Mouse (Mus musculus): ENCODE measurements at regions not wholly inside any gene's neighbourhood (a gene's known extent, or its start where the extent isn't known, plus 50 kb on each side); places are given as distances from the start of the nearest gene placed in this dataset.
A peak's percentile ranks its signal among the peaks of the same experiment; 100 is the strongest.

DNA sequence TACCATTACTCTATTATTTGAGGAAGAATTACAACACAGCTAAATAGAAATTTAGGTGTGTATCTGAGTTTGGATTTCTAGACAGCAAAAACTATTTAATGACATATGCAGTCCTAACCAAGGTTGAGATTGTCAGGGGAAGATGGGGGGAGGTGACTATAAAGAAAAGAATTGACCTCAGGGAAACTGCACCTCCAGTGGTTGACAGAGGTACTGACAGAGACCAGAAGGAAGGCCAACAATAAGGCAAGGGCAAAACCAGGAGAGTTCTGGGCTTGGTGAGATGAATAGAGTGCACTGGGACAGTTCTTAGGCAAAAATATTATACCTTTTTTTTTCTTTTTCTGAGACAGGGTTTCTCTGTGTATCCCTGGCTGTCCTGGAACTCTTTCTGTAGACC lies 280.2 kb upstream of the Camk1g start:
- DNase-seq (ENCODE audit: low spot score in 2 of 2) = no peak

DNA sequence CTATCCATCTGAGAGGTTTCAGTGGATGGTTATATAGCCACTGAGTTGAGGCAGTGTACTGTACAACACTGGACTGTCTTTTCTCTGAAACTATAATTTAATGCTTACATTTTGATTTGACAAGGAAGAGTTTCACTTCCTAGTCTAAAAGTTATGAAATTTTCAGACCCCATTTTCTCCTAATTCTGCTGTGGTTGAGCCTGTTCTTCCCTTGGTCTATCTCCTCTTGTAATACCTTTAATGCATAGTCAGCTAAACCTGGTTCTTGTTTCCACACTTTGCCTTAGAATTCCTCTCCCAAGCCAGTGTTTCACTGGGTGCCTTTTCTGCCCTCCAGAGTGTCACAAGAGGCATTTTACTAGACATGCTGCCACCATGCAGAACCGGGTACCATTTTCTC lies 279.3 kb upstream of the Camk1g start:
- no peak for DNase-seq (ENCODE audit: low spot score in 2 of 2)

DNA sequence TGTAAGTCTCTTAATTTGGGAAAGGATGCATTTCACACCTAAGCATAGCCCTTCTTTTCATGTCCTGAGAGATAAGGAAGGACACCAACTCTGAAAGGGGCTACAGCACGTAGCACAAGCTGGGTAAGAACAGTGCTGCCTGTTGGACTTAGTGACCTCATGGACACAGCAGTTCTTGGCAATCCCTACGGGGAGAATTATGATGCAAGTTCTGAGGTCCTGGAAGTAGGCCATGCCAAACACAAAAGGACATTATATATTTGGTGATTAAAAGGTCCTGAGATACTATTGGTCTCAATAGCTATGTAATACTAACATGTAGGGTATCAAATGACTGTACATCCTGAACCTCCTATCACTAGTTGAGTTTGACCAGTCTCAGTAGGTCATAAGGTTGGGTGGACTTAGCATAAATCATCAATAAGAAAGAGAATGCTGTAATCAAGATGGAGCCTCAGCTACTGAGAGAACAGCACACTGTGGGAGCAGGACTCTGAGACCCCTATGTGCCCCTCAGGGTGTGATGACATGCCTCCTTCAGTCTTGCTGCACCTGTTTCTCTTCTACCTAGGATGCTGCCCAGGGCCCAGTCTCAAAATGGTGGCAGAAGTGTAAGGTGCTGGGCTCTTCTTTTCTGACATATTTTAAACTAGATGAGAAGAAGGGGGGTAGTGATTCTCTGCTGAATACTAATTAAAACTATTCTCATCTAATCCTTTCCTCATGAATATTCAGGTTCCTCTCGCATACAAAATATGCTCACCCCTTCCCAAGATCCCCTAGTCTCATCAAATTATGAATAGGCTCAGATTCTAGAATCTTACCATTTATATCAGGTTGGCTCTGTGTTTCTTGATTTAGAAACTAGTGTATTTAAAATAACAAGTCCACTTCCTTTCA lies 277.5 kb upstream of the Camk1g start:
- no peak for DNase-seq (ENCODE audit: low spot score in 2 of 2)

DNA sequence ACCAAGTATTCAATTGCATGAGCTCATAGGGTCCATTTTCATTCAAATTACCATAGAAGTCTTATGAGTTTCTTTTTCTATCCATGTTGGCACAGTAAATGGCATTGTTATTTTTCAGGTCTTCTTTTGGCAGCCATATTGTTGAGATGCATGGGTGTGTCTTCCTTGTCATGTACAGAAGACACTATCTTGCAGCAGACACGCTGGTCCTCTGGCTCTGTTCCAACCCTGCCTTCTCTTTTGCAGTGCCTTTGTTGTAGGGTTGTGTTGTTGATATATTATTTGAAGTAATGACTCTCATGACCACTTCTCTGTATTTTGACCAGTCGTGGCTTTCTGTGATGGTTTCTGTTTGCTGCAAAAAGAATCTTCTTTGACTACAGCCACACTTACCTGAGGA lies 274.4 kb upstream of the Camk1g start:
- DNase-seq (ENCODE audit: low spot score in 2 of 2) = no peak

DNA sequence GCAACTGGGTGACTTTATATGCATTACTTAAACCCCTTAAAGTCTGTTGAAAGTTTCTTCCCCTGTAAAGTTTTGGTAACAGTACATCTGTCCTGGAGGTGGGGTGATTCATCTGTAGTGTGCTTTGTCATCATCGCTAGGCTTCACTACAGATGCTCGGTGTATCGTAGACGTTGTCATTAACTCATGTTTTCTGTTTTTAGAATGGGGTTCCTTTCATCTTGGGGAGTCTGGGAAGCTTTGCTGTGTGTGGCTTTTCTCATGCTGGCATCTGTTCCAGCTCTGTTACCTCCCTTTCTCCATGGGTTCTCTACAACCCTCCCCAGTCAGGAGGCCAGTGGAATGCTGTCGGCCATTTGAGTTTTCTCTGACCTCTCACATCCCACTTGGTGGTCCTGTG lies 266.4 kb upstream of the Camk1g start:
- peak in 1 of 2 experiments; percentile 22 for DNase-seq (ENCODE audit: low spot score in 2 of 2)

DNA sequence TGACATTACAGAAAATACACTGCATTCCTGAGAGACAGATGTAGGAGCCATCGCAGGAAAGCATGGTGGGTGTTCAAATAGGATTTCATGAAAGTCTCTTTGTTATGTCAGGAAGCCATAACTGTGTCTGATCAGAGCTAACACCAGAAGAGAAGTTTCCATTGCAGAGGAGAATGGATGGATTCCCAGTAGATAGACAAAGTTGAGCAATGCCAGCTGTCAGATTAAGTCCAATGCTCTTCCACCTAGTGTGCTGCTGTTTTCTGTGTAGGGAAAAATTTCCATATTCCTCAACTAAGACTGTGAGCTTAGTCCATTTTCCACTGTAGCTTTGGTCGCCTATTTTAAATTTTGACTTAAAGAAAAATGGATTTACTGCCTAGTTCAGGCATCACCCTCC lies 262.0 kb upstream of the Camk1g start:
- no peak for DNase-seq (ENCODE audit: low spot score in 2 of 2)

DNA sequence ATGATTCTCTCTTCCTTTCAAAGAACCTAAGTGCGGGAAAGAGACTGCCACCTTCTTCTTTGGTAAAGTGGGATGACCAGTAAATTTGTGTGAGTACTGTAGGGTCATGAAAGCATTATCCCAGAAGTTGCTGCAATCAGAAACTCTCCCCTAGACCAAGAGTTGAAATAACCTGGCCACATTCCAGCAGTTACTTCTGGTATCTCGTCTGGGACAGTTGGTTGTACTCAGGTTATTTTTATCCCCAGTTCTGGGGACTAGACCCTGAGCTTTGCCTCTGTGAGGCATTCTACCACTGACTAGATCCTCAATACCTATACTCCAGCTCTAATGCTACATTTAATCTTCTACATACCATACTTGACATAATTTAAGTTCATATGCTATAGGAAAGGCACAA lies 259.8 kb upstream of the Camk1g start:
- DNase-seq (ENCODE audit: low spot score in 2 of 2) = no peak

DNA sequence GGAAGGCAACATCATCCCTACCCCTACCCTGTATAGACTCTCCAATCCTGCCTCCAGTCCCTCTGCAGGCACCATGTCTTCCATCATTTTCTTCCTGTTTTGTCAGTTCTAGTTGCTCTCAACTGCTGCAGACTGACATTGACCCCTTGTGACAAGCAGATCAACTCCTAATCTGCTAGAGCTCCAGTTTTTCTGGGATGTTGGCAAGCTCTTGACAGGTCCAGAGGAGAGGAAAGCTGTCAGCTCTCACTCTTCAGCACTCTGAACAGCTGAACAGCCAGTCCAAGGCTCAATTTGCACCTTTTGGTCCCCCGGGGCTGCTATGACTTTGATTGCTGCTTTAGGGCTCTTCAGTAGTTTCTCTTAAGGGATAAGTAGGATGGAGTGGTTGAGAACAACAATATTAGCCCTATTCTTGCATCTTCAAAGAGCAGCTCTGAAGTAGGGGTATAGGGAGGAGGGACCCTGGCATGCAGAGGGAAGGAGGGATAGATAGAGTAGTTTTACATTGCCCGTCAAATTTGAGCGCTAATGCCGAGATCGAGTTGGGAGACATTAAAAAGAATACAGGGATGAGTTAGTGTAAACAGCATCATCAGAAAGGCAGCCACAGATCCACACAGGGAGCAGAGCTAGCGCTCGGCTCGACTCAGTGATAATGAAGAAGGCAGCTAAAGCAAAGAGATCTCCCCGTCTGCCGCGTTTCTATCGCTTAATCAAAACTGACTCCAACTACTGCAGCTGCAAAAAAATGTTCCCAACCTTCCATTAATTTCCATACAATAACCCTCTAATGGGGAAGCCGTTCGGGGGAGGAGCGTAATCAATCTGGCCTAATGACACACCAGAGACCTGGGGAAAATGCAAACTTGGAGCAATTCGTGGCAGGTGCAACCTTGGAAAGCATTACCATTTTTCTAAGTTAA lies 257.1 kb upstream of the Camk1g start:
- peak in 1 of 2 experiments; percentile 9 for DNase-seq (ENCODE audit: low spot score in 2 of 2)

DNA sequence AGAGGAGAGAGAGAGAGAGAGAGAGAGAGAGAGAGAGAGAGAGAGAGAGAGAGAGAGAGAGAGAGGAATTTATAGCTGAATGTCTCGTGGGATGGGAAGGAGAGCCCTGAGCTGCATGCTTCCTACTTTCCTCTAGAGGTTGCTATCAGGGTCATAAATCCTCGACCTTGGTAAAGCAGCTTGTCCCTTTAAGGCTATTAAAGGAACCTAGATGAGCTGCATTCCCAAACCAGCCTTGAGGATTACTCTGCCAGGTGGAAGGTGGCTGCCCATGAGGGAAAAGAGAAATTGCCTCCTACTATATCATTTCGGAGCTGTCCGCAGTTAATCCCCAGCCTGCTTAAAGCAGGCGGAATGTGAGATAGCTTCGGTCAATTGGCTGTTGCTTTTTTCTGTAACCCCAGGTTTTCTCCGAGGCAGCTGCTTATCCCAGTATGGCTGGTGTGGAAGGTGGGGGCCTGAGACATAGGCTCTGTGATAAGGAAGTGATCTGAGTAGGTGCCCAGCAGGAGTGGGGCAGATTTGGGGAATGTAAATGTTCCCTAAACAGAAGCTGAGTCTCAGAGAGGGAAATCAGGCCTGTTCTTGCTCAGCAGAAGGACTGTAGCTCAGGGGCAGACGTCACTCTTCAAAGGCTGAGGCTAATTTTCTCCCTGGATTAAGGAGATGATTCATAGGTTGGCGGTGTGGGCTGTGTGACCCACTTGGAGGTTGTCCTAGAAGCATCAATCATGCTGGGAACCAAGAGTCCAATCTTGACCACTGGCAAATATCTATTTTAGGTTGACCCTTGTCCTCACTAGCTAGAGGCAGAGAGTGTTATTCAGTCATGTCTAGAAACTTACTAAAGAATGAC lies 255.2 kb upstream of the Camk1g start:
- no peak for DNase-seq (ENCODE audit: low spot score in 2 of 2)

DNA sequence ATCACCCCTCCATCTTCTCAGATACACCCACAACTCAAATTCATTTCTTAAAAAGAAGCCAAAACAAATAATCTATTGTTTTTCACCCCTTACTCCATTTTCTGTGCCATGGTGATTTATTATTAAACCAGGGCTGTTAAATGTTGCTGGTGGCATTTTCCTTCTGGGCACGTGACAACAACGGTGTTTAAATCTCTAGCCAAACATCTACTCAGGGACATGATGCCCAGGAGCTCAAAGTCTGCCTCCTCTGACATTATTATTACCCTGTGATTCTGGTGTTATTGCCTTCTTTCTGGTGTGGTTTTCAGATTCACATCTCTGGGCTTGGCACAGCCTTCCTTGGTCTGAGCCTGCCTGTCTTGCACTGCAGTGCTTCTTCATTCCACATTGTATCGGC lies 253.5 kb upstream of the Camk1g start:
- no peak for DNase-seq (ENCODE audit: low spot score in 2 of 2)

DNA sequence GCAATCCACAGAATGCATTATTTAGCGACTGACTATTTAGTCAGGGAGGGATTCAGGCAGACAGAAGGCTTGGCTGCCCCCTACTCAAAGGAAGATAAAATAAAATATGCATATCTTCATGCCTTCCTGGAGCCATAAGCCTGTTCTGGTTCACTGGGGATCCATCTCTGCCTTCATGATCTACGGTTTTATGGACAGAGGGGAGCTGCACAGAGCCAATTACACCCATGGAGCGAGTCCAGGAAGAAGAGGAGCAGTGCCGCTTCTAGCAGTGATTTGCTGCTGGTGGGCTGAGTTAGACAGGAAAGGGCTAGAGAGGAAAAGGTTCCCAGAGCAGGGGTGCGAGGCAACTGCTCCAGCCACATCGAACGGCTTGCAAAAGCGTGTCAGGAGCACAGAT lies 248.2 kb upstream of the Camk1g start:
- no peak for DNase-seq (ENCODE audit: low spot score in 2 of 2)

DNA sequence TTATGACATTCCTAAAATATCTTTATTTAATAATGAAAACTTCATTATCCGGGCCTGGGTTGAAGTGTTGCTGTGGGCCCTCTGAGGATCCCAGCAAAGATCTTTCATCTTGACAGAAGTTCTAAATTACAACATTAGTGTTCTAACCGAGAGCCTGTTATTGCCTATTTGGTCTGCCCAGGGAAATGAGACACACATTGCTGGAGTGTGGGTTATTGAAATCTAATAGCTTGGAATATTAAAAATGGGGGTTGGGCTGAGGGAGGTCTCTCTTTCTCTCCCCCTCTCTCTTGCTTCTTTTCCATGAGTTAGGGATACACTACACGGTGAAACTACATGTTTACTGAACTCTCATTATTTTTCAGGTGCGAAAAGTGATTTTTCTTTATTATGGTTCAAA lies 240.4 kb upstream of the Camk1g start:
- DNase-seq (ENCODE audit: low spot score in 2 of 2) = no peak

DNA sequence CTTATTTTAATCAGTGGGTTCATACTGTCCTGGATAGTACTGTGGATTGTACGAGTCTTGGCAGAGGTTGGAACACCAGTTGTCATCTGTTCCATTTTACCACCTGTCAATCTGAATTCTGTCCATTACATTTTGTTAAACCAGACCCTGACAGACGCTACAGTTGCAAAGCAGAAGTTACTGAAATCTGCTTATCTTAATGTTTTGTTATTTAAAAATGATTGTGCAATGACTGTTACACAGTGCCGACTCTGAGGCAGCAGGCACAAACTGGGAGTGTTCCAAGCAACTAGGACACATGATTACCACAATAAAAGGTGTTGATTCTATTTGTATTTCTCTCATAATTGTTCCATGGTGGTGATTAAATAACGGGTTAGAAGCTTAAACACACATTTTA lies 229.8 kb upstream of the Camk1g start:
- peak; percentile 39 to 86 for DNase-seq (ENCODE audit: low spot score in 2 of 2)

DNA sequence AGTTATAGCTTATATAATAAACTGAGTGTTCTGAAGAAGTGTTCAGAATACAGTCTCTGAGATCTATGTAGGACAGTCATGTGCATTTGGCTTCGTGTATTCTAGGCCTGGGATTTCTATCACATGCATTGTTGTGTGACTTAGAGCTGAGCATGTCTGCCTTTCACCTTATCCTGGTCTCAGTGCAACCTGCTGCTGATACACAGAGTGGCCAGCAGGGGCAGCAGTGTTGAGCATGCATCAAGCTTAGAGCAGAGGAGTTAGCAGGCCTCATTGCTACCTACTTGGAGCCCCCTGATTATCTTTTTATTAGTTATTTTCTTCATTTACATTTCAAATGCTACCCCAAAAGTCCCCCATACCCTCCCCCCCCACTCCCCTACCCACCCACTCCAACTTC lies 229.1 kb upstream of the Camk1g start:
- DNase-seq (ENCODE audit: low spot score in 2 of 2) = no peak

DNA sequence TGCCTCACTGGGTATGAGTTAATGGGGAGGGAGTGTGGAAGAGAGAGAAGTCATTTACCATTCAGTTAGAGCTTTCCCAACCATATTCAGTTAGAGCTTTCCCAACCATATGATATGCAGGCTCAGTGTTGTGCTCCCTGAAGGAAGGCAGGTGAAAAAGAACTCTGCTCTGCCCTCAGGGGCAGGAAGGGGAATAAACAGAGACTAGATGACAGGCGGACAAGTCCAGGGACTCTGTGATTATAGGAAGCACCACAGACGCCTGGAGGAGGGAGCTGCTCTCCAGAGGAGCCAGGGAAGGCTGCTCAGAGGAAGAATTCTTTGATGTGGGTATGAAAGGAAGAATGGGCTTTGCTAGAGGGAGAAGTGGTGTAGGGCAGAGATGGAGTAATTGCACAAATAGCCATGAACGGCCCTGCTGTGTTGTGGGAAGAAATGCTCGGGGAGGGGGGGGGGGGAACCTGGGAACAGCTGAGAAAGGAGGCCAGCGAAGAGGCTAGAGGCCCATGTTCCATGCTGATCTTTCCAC lies 220.3 kb upstream of the Camk1g start:
- no peak for DNase-seq (ENCODE audit: low spot score in 2 of 2)

DNA sequence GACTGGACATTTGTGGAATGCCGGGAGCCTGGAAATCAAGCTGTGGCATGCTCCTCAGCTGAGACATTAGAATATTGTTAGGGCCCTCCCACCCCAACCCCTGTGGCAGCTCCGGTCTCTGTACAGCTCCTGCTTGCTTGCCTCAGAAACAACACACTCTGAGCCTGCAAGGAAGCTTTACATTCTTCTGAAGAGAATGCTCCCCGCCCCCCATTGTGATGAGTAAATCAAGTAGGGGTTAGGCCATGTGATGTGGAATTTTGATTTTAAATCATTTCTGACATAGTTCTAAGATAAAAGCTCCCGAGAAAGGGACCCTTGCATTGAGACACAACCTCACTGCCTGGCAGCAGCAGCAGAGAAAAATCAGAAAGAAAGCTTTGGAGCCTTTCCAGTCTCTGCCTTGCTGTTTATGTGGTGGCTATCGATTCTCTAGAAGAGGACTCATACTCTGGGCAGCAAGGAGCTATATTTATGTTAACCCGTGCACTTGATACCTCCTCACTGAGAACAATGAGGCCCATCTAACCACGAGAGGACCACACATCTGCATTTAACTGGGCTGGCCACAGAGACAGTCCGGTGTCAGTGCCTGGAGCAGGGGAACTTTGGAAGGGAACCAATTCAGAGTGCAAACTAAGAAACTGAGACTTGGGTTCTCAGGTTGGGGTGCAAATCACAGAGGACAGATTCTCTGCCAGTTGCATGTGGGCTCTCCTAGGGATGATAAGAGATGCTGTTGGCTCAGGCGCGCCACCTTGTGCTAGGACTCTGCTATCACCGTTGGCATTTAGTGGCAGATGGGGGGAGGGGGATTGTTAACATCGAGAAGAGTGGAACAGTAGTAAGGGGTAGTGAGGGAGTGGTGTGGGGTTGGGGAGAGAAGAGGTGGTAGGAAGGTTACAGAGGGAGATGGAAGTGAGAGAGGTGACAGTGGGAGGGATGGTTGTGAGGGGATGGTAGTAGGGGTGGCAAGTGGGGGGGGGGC lies 218.7 kb upstream of the Camk1g start:
- peak; percentile 27 to 76 for DNase-seq (ENCODE audit: low spot score in 2 of 2)

DNA sequence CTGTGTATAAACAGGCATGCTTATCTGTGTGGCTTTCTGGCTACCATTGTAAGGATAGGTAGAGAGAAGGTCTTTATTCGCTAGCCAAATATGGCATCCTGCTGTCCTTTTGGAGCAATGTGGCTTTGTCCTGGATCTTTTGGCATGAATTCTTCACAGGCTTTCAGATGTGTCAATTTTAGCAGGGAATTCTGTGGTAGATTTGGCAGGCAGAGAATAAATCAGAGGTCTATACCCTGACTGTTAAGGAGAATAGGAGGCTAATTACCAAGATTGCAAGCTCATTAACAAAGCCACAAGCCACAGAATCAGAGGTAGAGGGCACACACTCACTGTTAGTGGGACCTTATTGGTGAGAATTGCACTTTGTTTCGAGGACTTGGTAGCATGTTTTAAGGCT lies 217.2 kb upstream of the Camk1g start:
- DNase-seq (ENCODE audit: low spot score in 2 of 2) = no peak

DNA sequence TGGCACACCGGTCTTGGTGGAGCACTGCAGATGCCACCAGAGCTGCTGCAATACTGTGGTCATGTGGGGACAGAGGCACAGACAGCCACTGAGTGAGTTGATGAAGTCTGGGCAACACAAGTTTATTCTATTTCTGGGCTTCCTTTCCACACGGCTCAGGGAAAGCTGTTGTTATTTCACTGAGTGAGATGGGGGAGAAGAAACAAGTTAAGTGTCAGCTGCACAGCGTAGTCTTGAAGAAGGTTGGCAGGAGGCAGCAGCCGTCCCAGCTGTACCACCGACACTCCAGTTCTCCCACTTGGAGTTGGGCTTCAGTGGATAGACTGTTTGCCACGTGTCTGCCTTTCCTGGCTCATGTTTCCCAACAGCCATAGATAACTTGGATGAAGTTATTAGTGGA lies 216.8 kb upstream of the Camk1g start:
- peak; percentile 64 for DNase-seq (ENCODE audit: low spot score in 2 of 2)

DNA sequence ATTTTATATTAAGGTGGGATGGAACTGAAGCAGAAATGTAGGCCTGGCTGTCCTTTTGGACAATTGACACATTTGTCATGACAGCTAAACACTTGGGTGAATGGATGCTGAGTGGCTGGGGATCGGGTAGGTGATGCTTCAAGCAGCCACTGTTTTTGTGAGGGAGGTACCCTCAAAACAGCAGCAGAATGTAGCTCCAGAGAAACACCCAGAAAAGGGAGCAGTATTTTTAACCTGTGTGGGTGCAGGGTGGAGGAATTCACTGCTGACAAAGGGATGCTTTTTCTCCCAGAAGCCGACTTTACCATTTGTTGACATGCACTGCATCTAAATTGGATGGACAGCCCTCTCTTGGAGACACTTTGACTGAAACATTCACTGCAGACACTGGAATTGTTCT lies 213.7 kb upstream of the Camk1g start:
- no peak for DNase-seq (ENCODE audit: low spot score in 2 of 2)

DNA sequence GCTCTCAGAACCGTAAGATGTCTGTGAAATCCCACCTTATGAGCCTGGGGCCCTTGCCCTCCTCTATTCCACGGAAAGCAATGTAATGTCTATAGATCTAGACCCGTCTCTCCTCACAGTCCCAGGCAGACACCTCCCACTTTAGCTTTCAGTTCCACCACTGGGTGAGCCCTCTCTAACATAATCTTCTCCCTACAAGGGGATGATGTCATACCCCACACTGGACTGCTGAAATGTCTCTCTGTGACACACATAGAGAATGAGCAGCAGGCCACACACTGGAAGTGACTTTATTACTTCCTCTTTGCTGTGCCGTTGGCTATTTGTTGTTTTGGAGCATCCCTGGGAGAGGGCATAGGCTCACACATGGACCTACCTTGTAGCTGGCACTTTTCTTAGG lies 210.3 kb upstream of the Camk1g start:
- DNase-seq (ENCODE audit: low spot score in 2 of 2) = no peak
